In the genomic region with DNA sequence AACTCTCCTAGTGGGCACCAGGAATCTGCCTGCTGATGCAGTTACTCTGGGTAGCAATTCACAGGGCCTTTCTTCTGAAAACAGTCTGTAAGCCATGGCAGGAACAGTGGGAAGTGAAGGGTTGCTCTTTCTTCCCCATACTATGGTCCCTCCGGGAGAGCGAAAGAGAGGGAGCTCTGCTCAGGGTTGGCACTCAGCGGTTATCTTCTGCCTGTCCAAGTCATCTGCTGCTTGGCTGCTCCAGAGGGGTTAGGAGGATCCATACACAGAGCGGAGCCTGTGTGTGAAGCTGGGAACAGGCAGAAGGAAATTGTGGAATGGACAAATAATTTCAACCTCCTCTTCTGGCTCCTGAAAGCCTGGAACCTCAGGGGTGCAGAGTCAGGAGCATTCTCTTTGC, we compare ENCODE assay signal across 13 mouse cellular contexts.
"Had no signal": no experiment of that assay in that cellular context is flagged by ENCODE, and none has a peak within 500 bp of the region (broad histone marks: within the 10 kb centered on the region; RNA-seq: fewer than 3 reads in every experiment).

No protein-coding gene starts in this region.

- H3K27me3 ChIP-seq: limb, embryonic 13.5 days; midbrain, embryonic 15.5 days; neural tube, embryonic 13.5 days had no signal

- H3K27ac ChIP-seq: limb, embryonic 13.5 days; liver, embryonic 14.5 days; midbrain, embryonic 15.5 days; neural tube, embryonic 13.5 days had no signal

- H3K4me2 ChIP-seq: limb, embryonic 13.5 days; midbrain, embryonic 11.5 days; midbrain, embryonic 15.5 days; neural tube, embryonic 13.5 days had no signal

- H3K9ac ChIP-seq: limb, embryonic 13.5 days; liver, embryonic 14.5 days; midbrain, embryonic 15.5 days; neural tube, embryonic 13.5 days had no signal

- H3K4me3 ChIP-seq: limb, embryonic 13.5 days; midbrain, embryonic 15.5 days; neural tube, embryonic 13.5 days had no signal

- ATAC-seq: midbrain, embryonic 15.5 days had no signal

- H3K36me3 ChIP-seq: limb, embryonic 13.5 days; midbrain, embryonic 15.5 days; neural tube, embryonic 13.5 days had no signal

- DNase-seq: kidney, adult 11 months; kidney, postnatal 36 days; layer of hippocampus, adult 9-11 months; layer of hippocampus, postnatal 36 days; lung, adult 18-20 months; lung, postnatal 36 days; right cerebral cortex, postnatal 14 days; thymus, postnatal 36 days had no signal

- H3K9me3 ChIP-seq: limb, embryonic 13.5 days; midbrain, embryonic 15.5 days; neural tube, embryonic 13.5 days had no signal
